ENCODE assay signal across 19 mouse cellular contexts in the genomic region with DNA sequence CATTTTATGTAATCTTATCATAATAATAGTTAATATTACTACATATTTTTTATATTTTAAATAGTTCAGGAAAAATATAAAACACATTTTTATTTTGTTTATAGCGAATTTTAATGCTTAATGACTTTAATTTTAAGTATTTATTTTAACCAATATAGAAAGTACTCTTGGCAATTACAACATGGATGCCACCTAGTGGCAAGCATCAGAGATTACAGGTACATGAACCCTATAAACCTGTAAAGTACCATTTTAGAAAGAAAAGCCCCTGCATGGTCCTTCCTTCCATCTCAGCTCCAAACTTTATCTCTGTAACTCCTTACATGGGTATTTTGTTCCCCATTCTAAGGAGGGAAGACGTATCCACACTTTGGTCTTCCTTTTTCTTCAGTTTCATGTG.
DNase-seq lines count a peak whose midpoint lies in the region; ATAC-seq and TF ChIP-seq lines count a peak whose summit lies in the region.
"Had no signal": no experiment of that assay in that cellular context is flagged by ENCODE, and none has a peak within 500 bp of the region (broad histone marks: within the 10 kb centered on the region; RNA-seq: fewer than 3 reads in every experiment).

No protein-coding gene starts in this region.

- DNase-seq in CD4-positive, CD25-positive, alpha-beta regulatory T cell, adult 2 months (ENCODE audit: low read depth, low spot score) = peak; percentile 10
- no peak for DNase-seq in left cerebral cortex, adult 2 months (ENCODE audit: extremely low spot score in 1 of 2, low spot score in 2 of 2)
- DNase-seq in left cerebral cortex, adult 11 months (ENCODE audit: low spot score) = no peak
- no peak for DNase-seq in cerebellum, adult 9-11 months
- DNase-seq in thymus, postnatal 10 days (ENCODE audit: low spot score in 2 of 2) = no peak
- DNase-seq: adrenal gland, adult 8-10 months; cerebellum, adult 8-10 months; kidney, adult 18-20 months; kidney, postnatal 4 days; lung, adult 2 months; right cerebral cortex, postnatal 4 days; thymus, postnatal 4 days had no signal

- H3K4me3 ChIP-seq in left cerebral cortex, adult 2 months = no peak overlapping the region
- no peak overlapping the region for H3K4me3 ChIP-seq in E14TG2a.4 (replicated peaks; ENCODE audit: low read length)
- H3K4me3 ChIP-seq: embryonic facial prominence, embryonic 12.5 days; limb, embryonic 12.5 days; myocyte had no signal

- no peaks in the 10 kb centered on the region for H3K9me3 ChIP-seq in E14TG2a.4 (ENCODE audit: low read length)
- H3K9me3 ChIP-seq: embryonic facial prominence, embryonic 12.5 days; limb, embryonic 12.5 days had no signal

- TF ChIP-seq CTCF in left cerebral cortex, adult 2 months (IDR thresholded peaks at IDR 0.05) = peak; percentile 37
- peak; percentile 52 for TF ChIP-seq CTCF in E14TG2a.4 (conservative IDR thresholded peaks at IDR 0.05; ENCODE audit: low read length)

- no peaks in the 10 kb centered on the region for H3K36me3 ChIP-seq in E14TG2a.4 (ENCODE audit: insufficient read depth, low read length)
- H3K36me3 ChIP-seq: embryonic facial prominence, embryonic 12.5 days; limb, embryonic 12.5 days had no signal

- no peaks in the 10 kb centered on the region for H3K4me1 ChIP-seq in E14TG2a.4 (replicated peaks; ENCODE audit: low read depth, low read length)
- H3K4me1 ChIP-seq: embryonic facial prominence, embryonic 12.5 days; limb, embryonic 12.5 days had no signal

- no peaks in the 10 kb centered on the region for H3K27me3 ChIP-seq in E14TG2a.4 (ENCODE audit: insufficient read depth, low read length)
- H3K27me3 ChIP-seq: embryonic facial prominence, embryonic 12.5 days; limb, embryonic 12.5 days; Patski had no signal

- no peak for ATAC-seq in CD4-positive, CD25-positive, alpha-beta regulatory T cell, adult 4 months
- ATAC-seq in granulocyte monocyte progenitor cell, adult 5-6 weeks (replicated peaks; ENCODE audit: poor library complexity, severe bottlenecking) = peak; percentile 62
- ATAC-seq: Patski had no signal

- intact Hi-C loops in left cerebral cortex, adult 2 months (cut with DNase I) = no loop called here

- no peak overlapping the region for H3K27ac ChIP-seq in left cerebral cortex, adult 2 months
- H3K27ac ChIP-seq: embryonic facial prominence, embryonic 12.5 days; limb, embryonic 12.5 days had no signal
